Mouse (Mus musculus): ENCODE data around the gene Asb15.

DNA sequence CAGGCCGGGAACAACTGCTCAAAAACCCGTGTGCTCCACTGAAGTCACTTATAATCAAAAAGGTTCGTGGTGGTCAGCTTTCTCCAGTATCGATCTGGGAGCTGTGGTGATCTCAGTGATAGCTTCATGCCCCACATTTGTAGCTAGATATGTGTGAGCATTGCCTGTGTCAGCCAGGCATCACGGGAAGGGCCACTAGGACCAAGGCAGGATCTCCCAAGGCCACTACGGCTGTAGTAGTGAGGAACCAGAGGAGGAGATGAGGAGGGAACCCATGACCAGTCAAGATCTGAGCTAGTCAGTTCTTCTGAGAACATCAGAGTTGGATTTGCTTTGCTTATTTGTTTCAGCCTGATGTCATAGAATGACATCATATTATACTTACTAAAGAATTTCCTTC, 71.2 kb downstream of the Asb15 start:
- TF ChIP-seq HCFC1 (IDR thresholded peaks at IDR 0.05; ENCODE audit: borderline replicate concordance, insufficient read depth, low read length) = no peak
- TF ChIP-seq CHD2 (IDR thresholded peaks at IDR 0.05; ENCODE audit: low read depth, low read length) = no peak
- no peak for TF ChIP-seq MAFK (IDR thresholded peaks at IDR 0.05; ENCODE audit: insufficient read depth, low read depth, low read length)
- no peak for TF ChIP-seq ZNF384 (IDR thresholded peaks at IDR 0.05; ENCODE audit: low read depth, low read length)
